Mouse (Mus musculus) right cerebral cortex, postnatal 14 days (tissue): ENCODE results near the gene Hist1h1d.

ENCODE experiments used
- DNase-seq: peaks from one replicate; pipeline ENCODE4 v3.0.0; 2022

The Hist1h1d gene

GRCm38 (mm10) chr13:23552962-23553361 lies at the start of gene Hist1h1d:
TSS of gene Hist1h1d (plus strand) at chr13:23553262.
- no peak for DNase-seq

GRCm38 (mm10) chr13:23503797-23504196 lies 49.3 kb upstream of the Hist1h1d start:
- DNase-seq = peak; percentile 30

GRCm38 (mm10) chr13:23505662-23506345 lies 47.3 kb upstream of the Hist1h1d start:
- DNase-seq = no peak

GRCm38 (mm10) chr13:23506351-23506750 lies 46.7 kb upstream of the Hist1h1d start:
- DNase-seq = no peak

GRCm38 (mm10) chr13:23506819-23507515 lies 46.1 kb upstream of the Hist1h1d start:
- DNase-seq = no peak

GRCm38 (mm10) chr13:23510127-23510526 lies 42.9 kb upstream of the Hist1h1d start:
- no peak for DNase-seq

GRCm38 (mm10) chr13:23513517-23513916 lies 39.5 kb upstream of the Hist1h1d start:
- DNase-seq = no peak

- no peak for DNase-seq
These were observed 37.8 kb upstream of the Hist1h1d start for GRCm38 (mm10) chr13:23515281-23515680.

- no peak for DNase-seq
These were observed 37.0 kb upstream of the Hist1h1d start for GRCm38 (mm10) chr13:23515826-23516620.

- peak; percentile 70 for DNase-seq
These were observed 36.0 kb upstream of the Hist1h1d start for GRCm38 (mm10) chr13:23516822-23517602.

- peak; percentile 86 for DNase-seq
These were observed 35.3 kb upstream of the Hist1h1d start for GRCm38 (mm10) chr13:23517603-23518294.

GRCm38 (mm10) chr13:23518295-23518603 lies 34.8 kb upstream of the Hist1h1d start:
- no peak for DNase-seq

- peak; percentile 55 for DNase-seq
These were observed 34.2 kb upstream of the Hist1h1d start for GRCm38 (mm10) chr13:23518885-23519284.

GRCm38 (mm10) chr13:23519416-23519815 lies 33.6 kb upstream of the Hist1h1d start:
- DNase-seq = peak; percentile 70

- peak; percentile 65 for DNase-seq
These were observed 31.4 kb upstream of the Hist1h1d start for GRCm38 (mm10) chr13:23521703-23522102.

- DNase-seq = no peak
These were observed 29.1 kb upstream of the Hist1h1d start for GRCm38 (mm10) chr13:23523976-23524375.

GRCm38 (mm10) chr13:23524654-23525053 lies 28.4 kb upstream of the Hist1h1d start:
- DNase-seq = peak; percentile 57

- DNase-seq = no peak
These were observed 27.2 kb upstream of the Hist1h1d start for GRCm38 (mm10) chr13:23525901-23526300.

- peak; percentile 85 for DNase-seq
These were observed 26.8 kb upstream of the Hist1h1d start for GRCm38 (mm10) chr13:23526312-23526711.

GRCm38 (mm10) chr13:23529005-23529404 lies 24.1 kb upstream of the Hist1h1d start:
- no peak for DNase-seq

- DNase-seq = no peak
These were observed 23.4 kb upstream of the Hist1h1d start for GRCm38 (mm10) chr13:23529480-23530165.
